Mouse (Mus musculus) MEL (cell line): Measurements from ENCODE around the gene Nop14.
A peak's percentile ranks its signal among the peaks of the same experiment; 100 is the strongest.

ENCODE experiments used
- CTCF ChIP-seq, 3 experiments: IDR thresholded peaks in 2 of 3; conservative IDR thresholded peaks in 1 of 3; 2 replicates each; pipeline ENCODE4 v1.5.1; 2011 to 2012; ENCODE audit warnings: low read length in 3 of 3, low read depth in 2 of 3, mild to moderate bottlenecking in 2 of 3, improper control_type of control experiment in 1 of 3, inconsistent platforms in 1 of 3, mixed read lengths in 1 of 3, moderate library complexity in 1 of 3; ENCODE audit not compliant: control insufficient read depth in 1 of 3, insufficient read depth in 1 of 3, poor library complexity in 1 of 3, severe bottlenecking in 1 of 3
- EP300 ChIP-seq, 2 experiments: IDR thresholded peaks; 2 replicates each; pipeline ENCODE4 v1.6.1; 2011; ENCODE audit warnings: improper control_type of control experiment in 2 of 2, low read length in 2 of 2, low read depth in 1 of 2, mild to moderate bottlenecking in 1 of 2
- GABPA ChIP-seq: IDR thresholded peaks from 2 replicates; pipeline ENCODE4 v1.6.1; 2012; ENCODE audit warnings: low read depth, mild to moderate bottlenecking, inconsistent platforms, low read length, improper control_type of control experiment, moderate library complexity
- KAT2A ChIP-seq: conservative IDR thresholded peaks from 2 replicates; pipeline ENCODE4 v1.6.1; 2012; ENCODE audit warnings: low read depth, low read length, improper control_type of control experiment, inconsistent platforms
- MYB ChIP-seq: IDR thresholded peaks from 2 replicates; pipeline ENCODE4 v1.6.1; 2011; ENCODE audit warnings: mild to moderate bottlenecking, low read depth, low read length, improper control_type of control experiment
- NELFE ChIP-seq: IDR thresholded peaks from 2 replicates; pipeline ENCODE4 v1.6.1; 2011; ENCODE audit warnings: low read depth, low read length, improper control_type of control experiment
- POLR2A ChIP-seq, 2 experiments: IDR thresholded peaks; 2 replicates each; pipeline ENCODE4 v1.6.1; 2011 to 2012; ENCODE audit warnings: low read length in 2 of 2, mild to moderate bottlenecking in 2 of 2, control low read depth in 1 of 2, improper control_type of control experiment in 1 of 2, low read depth in 1 of 2, moderate library complexity in 1 of 2; ENCODE audit not compliant: control insufficient read depth in 1 of 2, insufficient read depth in 1 of 2, poor library complexity in 1 of 2
- POLR2AphosphoS2 ChIP-seq: IDR thresholded peaks from 2 replicates; pipeline ENCODE4 v1.6.1; 2011; ENCODE audit warnings: low read length, improper control_type of control experiment
- RAD21 ChIP-seq: IDR thresholded peaks from 2 replicates; pipeline ENCODE4 v1.6.1; 2011; ENCODE audit warnings: mild to moderate bottlenecking, low read depth, low read length, improper control_type of control experiment
- SMC3 ChIP-seq: IDR thresholded peaks from 2 replicates; pipeline ENCODE4 v1.6.1; 2011; ENCODE audit warnings: low read depth, low read length, improper control_type of control experiment
- TAL1 ChIP-seq: IDR thresholded peaks from 2 replicates; pipeline ENCODE4 v1.6.1; 2012; ENCODE audit warnings: mild to moderate bottlenecking, inconsistent platforms, low read length, moderate library complexity, mixed read lengths
- USF1 ChIP-seq: IDR thresholded peaks from 2 replicates; pipeline ENCODE4 v1.6.1; 2014; ENCODE audit warnings: low read depth, mild to moderate bottlenecking, inconsistent platforms, low read length, improper control_type of control experiment, moderate library complexity
- ZC3H11A ChIP-seq: IDR thresholded peaks from 2 replicates; pipeline ENCODE4 v1.6.1; 2012; ENCODE audit warnings: low read depth, mild to moderate bottlenecking, inconsistent platforms, low read length, improper control_type of control experiment
- ZMIZ1 ChIP-seq: IDR thresholded peaks from 2 replicates; pipeline ENCODE4 v1.6.1; 2012; ENCODE audit warnings: low read depth, mild to moderate bottlenecking, inconsistent platforms, low read length, improper control_type of control experiment, moderate library complexity

GRCm38 (mm10) chr5:34652961-34653360 lies 7.0 kb downstream of the Nop14 start:
- TF ChIP-seq KAT2A = no peak
- TF ChIP-seq EP300 (IDR thresholded peaks at IDR 0.05; ENCODE audit: low read depth in 1 of 2, low read length in 2 of 2) = peak in 1 of 2 experiments; percentile 14; a peak in 1 of 4 replicates
- no peak for TF ChIP-seq RAD21
- TF ChIP-seq CTCF (IDR thresholded peaks at IDR 0.05 in 2 of 3, conservative IDR thresholded peaks at IDR 0.05 in 1 of 3; ENCODE audit: control insufficient read depth in 1 of 3, insufficient read depth in 1 of 3, low read depth in 2 of 3, low read length in 3 of 3, poor library complexity in 1 of 3, severe bottlenecking in 1 of 3) = no peak
- no peak for TF ChIP-seq TAL1
- no peak for TF ChIP-seq SMC3
- TF ChIP-seq MYB = no peak
- no peak for TF ChIP-seq ZC3H11A
- no peak for TF ChIP-seq NELFE
- TF ChIP-seq POLR2A (IDR thresholded peaks at IDR 0.05; ENCODE audit: control insufficient read depth in 1 of 2, insufficient read depth in 1 of 2, low read depth in 1 of 2, low read length in 2 of 2, poor library complexity in 1 of 2) = no peak; a peak in 1 of 4 replicates
- TF ChIP-seq GABPA = no peak
- TF ChIP-seq USF1 = no peak
- no peak for TF ChIP-seq ZMIZ1
- no peak for TF ChIP-seq POLR2AphosphoS2
